Mouse (Mus musculus): ENCODE data around the gene Dtx2.

GRCm38 (mm10) chr5:135959911-135960310 lies 34.7 kb upstream of the Dtx2 start:
- TF ChIP-seq POLR2A (IDR thresholded peaks at IDR 0.05; ENCODE audit: borderline replicate concordance, insufficient read depth, low read length) (no peak), CTCF (IDR thresholded peaks at IDR 0.05; ENCODE audit: borderline replicate concordance, insufficient read depth, low read depth, low read length) (no peak)
